Mouse (Mus musculus) B cell, adult 67 days (primary cell): ENCODE results near the gene Cd40lg. TPM values are rescaled to one million over a fixed set of nuclear protein-coding genes. Genes with fewer than 3 reads are reported as not detected.

Source experiments
- total RNA-seq, 2 experiments: library from RNA; stranded (reverse); gene quantifications; 4 replicates each; pipeline ENCODE4 v1.2.4; 2023

Gene Cd40lg
- total RNA-seq, result under 1 TPM in 1 of 2 experiments, not detected in 1; 0.58 TPM

DNA sequence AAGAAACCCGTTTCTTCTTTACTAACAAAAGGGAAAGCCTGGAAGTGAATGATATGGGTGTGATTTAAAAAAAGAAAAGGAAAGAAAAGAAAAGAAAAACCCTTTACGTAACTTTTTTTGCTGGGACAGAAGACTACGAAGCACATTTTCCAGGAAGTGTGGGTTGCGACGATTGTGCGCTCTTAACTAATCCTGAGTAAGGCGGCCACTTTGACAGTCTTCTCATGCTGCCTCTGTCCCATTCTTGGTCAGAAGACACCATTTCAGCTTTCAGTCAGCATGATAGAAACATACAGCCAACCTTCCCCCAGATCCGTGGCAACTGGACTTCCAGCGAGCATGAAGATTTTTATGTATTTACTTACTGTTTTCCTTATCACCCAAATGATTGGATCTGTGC lies at the start of gene Cd40lg:
Cd40lg (plus strand) TSS at position 268 of the 400 bp plus-strand sequence.

Other genes starting within 250 kb of the Cd40lg start
- gene Brs3, start 169.1 kb upstream of the Cd40lg start, total RNA-seq, result not detected
- gene Htatsf1, start 158.6 kb upstream of the Cd40lg start, total RNA-seq, result 10 to 100 TPM; 34.8 to 44.7 TPM
- not detected for gene Vgll1, start 124.0 kb upstream of the Cd40lg start, total RNA-seq
- gene Arhgef6, start 126.6 kb downstream of the Cd40lg start, total RNA-seq, result 100 to 1,000 TPM; 113 to 135 TPM
- gene Rbmx, start 180.9 kb downstream of the Cd40lg start, total RNA-seq, result 10 to 100 TPM; 66.0 to 66.5 TPM
- not detected for gene Gm364, start 197.0 kb downstream of the Cd40lg start, total RNA-seq